Mouse (Mus musculus): ENCODE measurements around the gene Hyal2. TPM values are rescaled to one million over a fixed set of nuclear protein-coding genes. Genes with fewer than 3 reads are reported as not detected.
A peak's percentile ranks its signal among the peaks of the same experiment; 100 is the strongest.

Gene Hyal2
- polyA plus RNA-seq, 1 experiment from 2014 or later = 34.4 TPM

DNA sequence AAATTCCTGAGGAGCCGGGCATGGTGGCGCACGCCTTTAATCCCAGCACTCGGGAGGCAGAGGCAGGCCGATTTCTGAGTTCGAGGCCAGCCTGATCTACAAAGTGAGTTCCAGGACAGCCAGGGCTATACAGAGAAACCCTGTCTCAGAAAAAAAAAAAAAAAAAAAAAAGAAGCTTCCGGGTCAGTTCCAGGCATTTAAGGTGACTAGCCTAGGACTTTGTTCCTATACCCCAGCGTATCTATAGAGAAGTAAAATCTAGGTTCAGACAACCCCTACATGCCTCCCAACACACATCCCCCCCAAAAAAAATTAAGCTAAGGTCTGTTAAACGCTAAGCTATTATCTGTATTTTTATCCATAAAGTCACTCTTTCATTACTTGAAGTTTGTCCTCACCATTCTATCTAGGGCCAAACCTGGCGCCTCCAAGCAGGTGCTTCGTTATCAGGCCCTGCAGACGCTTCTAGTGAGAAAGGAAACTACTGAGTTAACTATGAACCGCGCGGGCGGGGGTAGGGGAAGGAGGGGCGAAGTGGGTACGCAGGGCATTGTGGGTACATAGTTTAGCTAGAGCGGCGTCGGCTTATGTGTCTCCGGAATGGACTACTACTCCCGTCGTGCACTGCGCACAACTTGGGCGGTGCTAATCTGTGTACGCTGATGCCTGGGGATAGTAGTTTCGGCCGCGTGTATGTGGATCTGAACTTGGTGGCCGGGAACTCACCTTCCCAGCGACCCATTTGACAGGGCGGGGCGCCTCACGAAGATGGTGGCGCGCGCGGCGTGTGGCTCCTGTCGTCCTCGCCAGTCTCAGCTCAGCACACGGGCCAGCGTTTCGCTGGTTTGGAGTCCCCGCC is 19.5 kb downstream of the Hyal2 start, which contains the start of gene Ifrd2:
Gene Ifrd2 (plus strand): TSS at position 669 of the 859 bp plus-strand sequence.
- CTCF ChIA-PET = interaction anchor here (1.0 to 1.6 kb wide), 2 partner anchors 18 to 26 kb away, joined by 4 to 5 read pairs; no protein-coding TSS in a partner anchor
- TF ChIP-seq CTCF (IDR thresholded peaks at IDR 0.05) = no peak
- ATAC-seq (peak; percentile 97), DNase-seq (ENCODE audit: low read depth, low spot score) (peak; percentile 85)
- no peaks in the 10 kb centered on the region for H3K27me3 ChIP-seq
- in situ Hi-C loops (cut with MboI; ENCODE audit: low pct_unique_long_range_greater_than_20kb) = no loop called here
- POLR2A ChIA-PET = interaction anchor here (0.9 to 1.5 kb wide), 3 partner anchors 8 to 33 kb away, joined by 3 to 5 read pairs (median 4); partner anchors contain the start of gene Naa80

DNA sequence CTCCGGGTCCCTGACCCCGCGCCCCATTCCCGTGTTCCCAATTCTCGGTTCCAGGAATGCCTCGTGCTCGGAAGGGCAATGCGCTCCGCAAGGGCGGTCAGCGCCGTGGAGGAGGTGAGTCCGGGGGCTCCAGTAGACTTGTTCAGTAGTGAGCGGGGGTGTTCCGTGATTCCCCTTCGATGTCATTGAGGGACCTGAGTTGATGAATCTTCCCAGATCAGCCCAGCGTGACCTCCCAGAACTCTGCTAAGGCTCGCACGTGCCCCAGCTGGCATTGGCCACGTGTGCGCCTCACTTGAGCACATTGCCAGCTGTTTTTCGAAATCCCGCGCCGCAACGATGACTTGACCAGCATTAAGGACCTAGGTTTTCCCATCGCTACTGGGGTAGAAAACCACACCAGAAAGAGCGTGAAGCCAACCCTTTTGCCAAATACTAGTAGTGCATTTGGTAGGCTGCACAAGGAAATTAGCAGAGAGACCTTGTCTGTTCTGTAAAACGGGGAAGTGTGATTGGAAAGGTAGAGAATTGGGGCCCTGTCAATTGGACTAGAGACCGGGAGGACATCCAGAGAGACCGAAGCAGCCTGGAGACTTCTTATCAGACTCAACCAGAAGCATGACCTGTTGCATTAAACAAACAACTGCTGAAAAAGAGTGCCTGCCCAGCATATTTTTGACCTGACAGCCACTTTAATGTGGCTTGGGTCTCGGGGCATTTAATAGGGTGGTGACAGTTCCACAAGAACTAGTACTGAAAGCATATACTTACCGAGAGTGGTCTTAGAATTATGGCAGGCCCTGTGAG is 20.3 kb downstream of the Hyal2 start:
- TF ChIP-seq CTCF (IDR thresholded peaks at IDR 0.05) = no peak
- CTCF ChIA-PET = interaction anchor here (1.0 to 1.6 kb wide), 2 partner anchors 19 to 25 kb away, joined by 4 to 5 read pairs; no protein-coding TSS in a partner anchor

DNA sequence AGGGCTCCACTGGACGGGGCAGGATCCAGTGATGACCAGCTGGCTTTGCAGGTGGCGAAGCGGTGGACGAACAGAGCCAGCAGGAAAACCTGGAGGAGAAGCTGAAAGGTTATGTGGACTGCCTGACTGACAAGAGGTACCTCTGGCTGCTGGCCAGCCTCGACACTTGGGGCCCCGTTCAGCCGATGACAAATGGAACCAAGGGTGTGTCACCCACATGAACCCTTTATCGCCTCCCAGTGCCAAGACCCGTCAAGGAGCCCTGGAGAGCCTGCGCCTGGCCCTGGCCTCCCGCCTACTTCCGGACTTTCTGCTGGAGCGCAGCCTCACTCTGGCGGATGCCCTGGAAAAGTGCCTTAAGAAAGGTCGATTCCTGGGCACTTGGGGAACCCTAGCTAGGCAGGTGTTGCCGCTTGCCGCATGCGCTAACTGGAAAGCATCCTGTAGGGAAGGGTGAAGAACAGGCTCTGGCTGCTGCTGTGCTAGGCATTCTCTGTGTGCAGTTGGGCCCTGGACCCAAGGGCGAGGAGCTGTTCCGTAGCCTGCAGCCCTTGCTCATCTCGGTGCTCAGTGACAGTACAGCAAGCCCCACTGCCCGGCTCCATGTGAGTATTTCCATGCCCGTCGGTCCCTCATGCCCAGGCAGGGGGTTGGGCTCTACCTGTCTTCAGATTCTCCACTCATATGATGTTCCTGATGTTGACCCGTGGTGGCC is 22.5 kb downstream of the Hyal2 start:
- in situ Hi-C loops (cut with MboI; ENCODE audit: low pct_unique_long_range_greater_than_20kb) = no loop called here
- DNase-seq (ENCODE audit: low read depth, low spot score) (no peak), ATAC-seq (no peak)
- ChIA-PET CTCF (interaction anchor here (0.9 to 1.3 kb wide), 3 partner anchors 22 to 54 kb away, joined by 3 to 4 read pairs (median 3); no protein-coding TSS in a partner anchor), POLR2A (no interaction called here)
- TF ChIP-seq CTCF (IDR thresholded peaks at IDR 0.05) = no peak
- H3K27me3 ChIP-seq = no peaks in the 10 kb centered on the region

More for the DNA sequence above, 20.3 kb downstream of the Hyal2 start:
- peak; percentile 29 for ATAC-seq
- no peaks in the 10 kb centered on the region for H3K27me3 ChIP-seq
- POLR2A ChIA-PET = interaction anchor here (0.9 to 1.5 kb wide), 4 partner anchors 9 to 47 kb away, joined by 3 to 5 read pairs (median 4); partner anchors contain the start of genes Gnai2 and Naa80
- in situ Hi-C loops (cut with MboI; ENCODE audit: low pct_unique_long_range_greater_than_20kb) = no loop called here
- no peak for DNase-seq (ENCODE audit: low read depth, low spot score)

DNA sequence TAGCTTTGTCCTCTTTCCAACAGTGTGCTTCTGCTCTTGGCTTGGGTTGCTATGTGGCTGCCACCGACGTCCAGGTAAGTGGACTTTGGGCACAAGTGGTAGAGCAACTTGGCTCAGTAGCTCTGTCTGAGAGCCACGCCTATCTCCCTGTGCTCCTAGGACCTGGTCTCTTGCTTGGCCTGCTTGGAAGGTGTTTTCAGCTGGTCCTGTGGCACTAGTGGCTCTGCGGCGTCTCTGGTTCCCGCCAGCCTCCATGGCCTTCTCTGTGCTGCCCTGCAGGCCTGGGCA is 23.0 kb downstream of the Hyal2 start:
- ChIA-PET CTCF (interaction anchor here (0.9 to 1.3 kb wide), 2 partner anchors 24 to 54 kb away, joined by 3 read pairs; no protein-coding TSS in a partner anchor), POLR2A (no interaction called here)
- in situ Hi-C loops (cut with MboI; ENCODE audit: low pct_unique_long_range_greater_than_20kb) = no loop called here
- H3K27me3 ChIP-seq = no peaks in the 10 kb centered on the region
- TF ChIP-seq CTCF (IDR thresholded peaks at IDR 0.05) = no peak
- ATAC-seq (no peak), DNase-seq (ENCODE audit: low read depth, low spot score) (no peak)

DNA sequence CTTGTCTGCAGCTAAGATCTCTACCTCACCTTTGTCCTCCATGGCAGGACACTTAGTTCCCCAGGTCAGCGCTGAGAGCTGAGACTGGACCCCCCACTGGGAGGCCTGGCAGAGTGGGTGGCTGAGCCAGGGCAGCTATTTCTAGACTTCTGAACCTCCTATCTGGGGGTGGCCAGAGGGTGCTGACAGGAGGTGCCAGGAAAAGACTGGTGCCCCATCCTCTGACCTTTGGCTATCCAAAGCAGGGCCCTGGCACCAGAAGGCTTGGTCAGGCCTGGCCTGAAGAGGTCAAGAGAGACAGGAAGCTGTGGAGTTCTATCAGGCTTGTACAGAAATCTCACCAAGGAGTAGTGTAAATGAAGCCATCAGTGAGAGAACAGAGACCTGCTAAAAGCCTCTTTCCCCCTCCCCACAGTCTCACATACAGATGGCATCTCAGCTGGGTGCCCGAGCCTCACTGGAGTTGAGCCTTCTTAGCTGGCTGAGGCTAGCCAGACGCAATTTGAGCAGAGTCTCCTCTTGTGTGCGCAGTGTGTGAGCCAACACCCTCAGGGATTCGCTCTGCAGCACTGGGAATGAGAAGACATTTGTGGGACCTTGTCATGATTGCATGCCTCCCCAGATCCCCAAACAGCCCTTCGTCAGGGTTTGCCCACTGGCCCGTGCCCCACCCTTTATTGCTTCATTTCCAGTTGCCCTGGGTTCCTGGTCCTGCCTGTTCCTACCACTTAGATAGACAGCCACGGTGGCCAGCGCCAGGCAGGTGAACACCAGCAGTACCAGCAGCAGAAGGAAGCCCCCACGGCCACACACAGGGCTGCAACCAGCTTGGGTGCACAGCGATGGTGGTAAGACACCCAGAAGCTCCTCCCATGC is 25.6 kb downstream of the Hyal2 start:
- no peak for TF ChIP-seq CTCF (IDR thresholded peaks at IDR 0.05)
- no peaks in the 10 kb centered on the region for H3K27me3 ChIP-seq
- CTCF ChIA-PET = no interaction called here
- in situ Hi-C loops (cut with MboI; ENCODE audit: low pct_unique_long_range_greater_than_20kb) = no loop called here
- POLR2A ChIA-PET = interaction anchor here (1.2 kb wide), 1 partner anchor 18 kb away, joined by 3 read pairs; no protein-coding TSS in a partner anchor
- no peak for DNase-seq (ENCODE audit: low read depth, low spot score)
- ATAC-seq = peak; percentile 2

DNA sequence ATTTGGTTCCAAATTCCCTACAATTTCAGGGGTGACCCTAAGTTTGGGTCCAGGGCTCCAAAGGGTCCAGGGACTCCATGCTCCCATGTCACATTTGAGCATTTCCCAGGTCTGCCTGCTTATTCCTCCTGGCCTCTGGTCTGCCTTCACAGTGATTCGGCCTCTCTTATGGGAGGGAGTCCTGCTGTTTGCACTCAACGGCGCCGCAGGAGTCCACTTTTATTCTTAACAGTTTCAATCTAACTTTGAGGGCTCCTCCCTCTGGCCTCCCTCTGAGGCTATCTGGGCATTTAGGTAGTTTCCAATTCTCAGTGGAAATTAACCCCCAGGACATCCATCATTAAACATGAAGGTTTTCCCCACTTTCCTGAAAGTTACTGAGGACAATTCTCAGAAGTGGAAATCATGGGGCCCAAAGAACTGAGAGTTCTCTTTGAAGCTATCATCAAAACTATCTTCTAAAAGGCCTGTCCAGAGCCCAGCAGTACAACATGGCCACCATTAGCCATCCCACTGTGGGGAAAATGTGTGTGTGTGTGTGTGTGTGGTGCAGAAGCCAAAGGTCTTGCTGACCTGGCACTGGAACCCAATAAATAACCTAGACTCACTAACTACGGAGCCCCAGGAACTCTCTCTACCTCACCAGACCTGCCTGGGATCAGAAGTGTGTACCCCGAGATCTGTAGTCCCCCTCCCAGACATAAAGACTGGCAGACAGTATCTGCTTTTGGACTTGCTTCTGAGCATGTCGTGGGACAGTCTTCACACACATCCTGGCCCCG is 26.7 kb downstream of the Hyal2 start:
- TF ChIP-seq CTCF (IDR thresholded peaks at IDR 0.05) = no peak
- H3K27me3 ChIP-seq = no peaks in the 10 kb centered on the region
- CTCF ChIA-PET = interaction anchor here (0.6 to 1.1 kb wide), 2 partner anchors 14 to 50 kb away, joined by 3 read pairs; partner anchors contain the start of gene Hyal3
- in situ Hi-C loops (cut with MboI; ENCODE audit: low pct_unique_long_range_greater_than_20kb) = no loop called here
- no peak for ATAC-seq
- no peak for DNase-seq (ENCODE audit: low read depth, low spot score)
- POLR2A ChIA-PET = interaction anchor here (0.6 to 1.2 kb wide), 2 partner anchors 19 to 37 kb away, joined by 3 to 4 read pairs; no protein-coding TSS in a partner anchor

DNA sequence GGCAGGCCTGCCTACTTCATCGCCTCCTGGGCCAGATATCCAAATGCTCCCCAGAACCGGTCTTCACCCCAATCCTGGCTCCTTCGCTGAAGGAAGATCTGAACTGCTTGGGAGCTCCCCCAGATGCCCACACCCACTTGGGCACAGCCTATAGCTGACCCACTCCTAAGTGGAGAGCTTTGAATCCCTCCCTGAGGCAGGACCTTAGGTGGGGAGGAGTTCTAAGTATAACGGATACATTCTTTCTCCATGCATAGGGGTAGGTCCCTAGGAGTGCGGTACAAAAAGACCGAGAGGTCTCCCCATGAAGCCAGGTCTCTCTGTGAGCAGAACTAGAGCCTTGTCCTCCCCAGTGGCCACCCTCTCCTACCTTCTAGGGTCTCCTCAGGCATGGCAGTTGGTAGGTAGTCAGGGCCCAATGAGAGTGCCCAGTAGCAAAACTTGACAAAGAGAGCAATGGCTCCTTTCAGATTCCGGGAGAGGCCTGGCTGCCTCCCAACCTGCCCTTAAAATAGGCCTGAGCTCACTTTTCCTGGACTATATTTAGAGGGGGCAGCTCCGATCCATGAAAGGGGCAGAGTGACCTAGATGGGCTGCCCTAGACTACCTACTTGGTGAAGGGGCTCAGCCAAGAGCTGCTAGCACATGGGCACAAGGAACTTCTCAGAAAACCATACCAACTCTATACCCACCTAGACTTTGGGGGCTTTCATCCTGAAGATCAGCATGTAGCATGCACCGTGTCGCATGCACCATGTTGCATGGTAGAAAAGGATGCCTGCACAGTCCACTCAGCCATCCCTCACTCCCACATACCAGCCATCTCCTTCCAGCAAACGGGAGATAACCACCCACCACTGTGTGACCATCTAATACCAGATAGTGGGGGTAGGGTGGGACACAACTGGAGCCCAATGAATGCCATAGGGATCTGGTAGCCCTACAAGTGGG is 29.1 kb downstream of the Hyal2 start:
- POLR2A ChIA-PET = no interaction called here
- no peak for TF ChIP-seq CTCF (IDR thresholded peaks at IDR 0.05)
- no peaks in the 10 kb centered on the region for H3K27me3 ChIP-seq
- ATAC-seq = no peak
- in situ Hi-C loops (cut with MboI; ENCODE audit: low pct_unique_long_range_greater_than_20kb) = no loop called here
- no peak for DNase-seq (ENCODE audit: low read depth, low spot score)
- CTCF ChIA-PET = interaction anchor here (0.9 kb wide), 1 partner anchor 31 kb away, joined by 3 read pairs; no protein-coding TSS in a partner anchor

DNA sequence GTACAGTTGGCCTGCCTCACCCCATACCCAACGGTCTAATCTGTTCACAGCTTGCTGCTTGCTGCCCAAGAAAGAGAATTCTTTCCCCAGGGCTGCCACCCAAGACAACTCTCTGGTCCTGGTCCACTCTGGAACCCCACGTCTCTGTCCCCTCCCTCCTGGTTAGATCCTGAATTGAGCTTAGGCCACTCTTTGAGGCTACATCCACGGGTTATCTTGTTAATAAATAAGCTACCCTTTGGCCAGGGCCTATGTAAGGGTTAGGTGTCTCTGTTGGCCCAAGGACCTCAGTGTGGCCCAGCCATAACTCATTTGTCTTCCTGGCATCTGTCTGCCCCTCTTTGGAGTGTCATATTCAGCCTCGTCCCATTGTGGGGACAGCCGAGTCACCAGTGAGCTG is 30.6 kb downstream of the Hyal2 start:
- H3K27me3 ChIP-seq = no peaks in the 10 kb centered on the region
- POLR2A ChIA-PET = interaction anchor here (0.7 kb wide), 1 partner anchor 78 kb away, joined by 3 read pairs; no protein-coding TSS in a partner anchor
- ATAC-seq = no peak
- no peak for TF ChIP-seq CTCF (IDR thresholded peaks at IDR 0.05)
- CTCF ChIA-PET = interaction anchor here (1.2 to 6.4 kb wide), 2 partner anchors 15 to 47 kb away, joined by 4 to 59 read pairs; no protein-coding TSS in a partner anchor
- in situ Hi-C loops (cut with MboI; ENCODE audit: low pct_unique_long_range_greater_than_20kb) = no loop called here
- DNase-seq (ENCODE audit: low read depth, low spot score) = no peak
